Mouse (Mus musculus): Measurements from ENCODE around the gene Cfap300. TPM values are rescaled to one million over a fixed set of nuclear protein-coding genes. Genes with fewer than 3 reads are reported as not detected.

Cfap300 gene
- polyA plus RNA-seq, 1 experiment from 2014 or later = 0.88 TPM

DNA sequence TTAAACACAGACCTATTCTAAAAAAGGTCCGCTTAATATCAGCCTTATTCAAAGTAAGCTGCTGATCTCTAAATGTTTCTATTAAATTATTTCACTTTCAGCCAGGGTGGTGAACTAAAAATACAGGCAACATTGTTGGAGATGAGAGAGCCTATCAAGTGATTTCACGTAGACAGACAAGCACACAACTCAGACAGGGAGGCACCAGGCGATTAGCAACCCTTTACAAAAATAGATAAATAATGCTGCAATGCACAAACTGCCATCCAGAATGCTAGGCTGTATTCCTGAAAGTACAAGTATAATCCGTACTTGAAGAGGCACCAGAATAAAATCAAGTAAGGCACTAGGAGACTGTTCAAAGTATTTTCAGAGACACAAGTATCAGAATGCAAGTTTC, 58.3 kb downstream of the Cfap300 start:
- WGBS (ENCODE audit: insufficient replicate concordance) = 61% methylated on average over 4 of the region's 4 CpGs
- no peak overlapping the region for H3K9ac ChIP-seq
- H3K9me3 ChIP-seq (replicated peaks) = no peaks in the 10 kb centered on the region
- H3K4me3 ChIP-seq (replicated peaks) = no peak overlapping the region
- H3K36me3 ChIP-seq (replicated peaks) = no peaks in the 10 kb centered on the region
- H3K27ac ChIP-seq (replicated peaks) = no peak overlapping the region
- ATAC-seq (ENCODE audit: insufficient read depth) = no peak
- no peaks in the 10 kb centered on the region for H3K4me1 ChIP-seq (replicated peaks)
- no peaks in the 10 kb centered on the region for H3K27me3 ChIP-seq
- H3K4me2 ChIP-seq = no peak overlapping the region

DNA sequence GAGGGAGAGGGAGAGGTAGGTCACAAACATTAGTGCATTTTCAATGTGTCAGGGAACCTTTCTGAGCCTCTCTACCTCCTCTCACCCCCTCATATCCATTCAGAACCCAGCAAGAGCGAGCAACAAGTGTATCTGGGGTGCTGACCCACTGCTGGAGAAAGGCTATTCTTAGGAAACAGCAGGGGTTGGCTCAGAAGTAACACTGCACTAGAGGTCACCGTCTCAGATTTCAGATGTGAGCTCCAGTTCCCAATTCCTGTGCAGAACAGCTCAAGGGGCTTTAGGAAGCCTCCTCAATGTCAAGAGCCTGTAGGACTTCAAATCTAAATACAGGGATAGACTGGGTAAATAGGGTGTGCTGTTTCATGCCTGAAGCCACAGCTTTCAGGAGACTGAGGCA, 59.0 kb downstream of the Cfap300 start:
- H3K4me1 ChIP-seq (replicated peaks) = no peaks in the 10 kb centered on the region
- H3K36me3 ChIP-seq (replicated peaks) = no peaks in the 10 kb centered on the region
- 30% methylated on average over 2 of the region's 2 CpGs for WGBS (ENCODE audit: insufficient replicate concordance)
- no peaks in the 10 kb centered on the region for H3K27me3 ChIP-seq
- H3K4me3 ChIP-seq (replicated peaks) = no peak overlapping the region
- no peak for ATAC-seq (ENCODE audit: insufficient read depth)
- no peak overlapping the region for H3K4me2 ChIP-seq
- no peaks in the 10 kb centered on the region for H3K9me3 ChIP-seq (replicated peaks)
- no peak overlapping the region for H3K9ac ChIP-seq
- no peak overlapping the region for H3K27ac ChIP-seq (replicated peaks)

DNA sequence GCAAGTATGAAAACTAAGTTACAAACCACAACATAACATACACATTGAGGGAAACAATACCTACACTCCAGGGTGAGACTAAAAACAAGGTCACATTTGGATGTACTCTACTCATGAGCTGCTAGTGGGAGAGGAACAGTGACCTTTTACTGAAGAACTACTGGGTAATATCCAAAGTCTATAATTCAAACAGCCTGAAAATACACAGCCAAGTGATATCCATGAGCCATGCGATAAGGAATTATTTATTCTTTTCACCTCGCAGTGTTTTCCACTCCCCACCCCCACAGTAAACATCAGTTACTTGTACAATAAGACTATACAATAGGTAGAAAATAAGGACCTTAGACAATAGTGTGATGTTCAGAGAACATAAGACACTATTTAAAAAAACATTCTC, 62.5 kb downstream of the Cfap300 start:
- no peaks in the 10 kb centered on the region for H3K9me3 ChIP-seq (replicated peaks)
- H3K9ac ChIP-seq = no peak overlapping the region
- no peak overlapping the region for H3K4me2 ChIP-seq
- ATAC-seq (ENCODE audit: insufficient read depth) = no peak
- H3K4me3 ChIP-seq (replicated peaks) = no peak overlapping the region
- 54% methylated on average over 2 of the region's 2 CpGs for WGBS (ENCODE audit: insufficient replicate concordance)
- H3K4me1 ChIP-seq (replicated peaks) = no peaks in the 10 kb centered on the region
- no peaks in the 10 kb centered on the region for H3K36me3 ChIP-seq (replicated peaks)
- no peaks in the 10 kb centered on the region for H3K27me3 ChIP-seq
- H3K27ac ChIP-seq (replicated peaks) = no peak overlapping the region

DNA sequence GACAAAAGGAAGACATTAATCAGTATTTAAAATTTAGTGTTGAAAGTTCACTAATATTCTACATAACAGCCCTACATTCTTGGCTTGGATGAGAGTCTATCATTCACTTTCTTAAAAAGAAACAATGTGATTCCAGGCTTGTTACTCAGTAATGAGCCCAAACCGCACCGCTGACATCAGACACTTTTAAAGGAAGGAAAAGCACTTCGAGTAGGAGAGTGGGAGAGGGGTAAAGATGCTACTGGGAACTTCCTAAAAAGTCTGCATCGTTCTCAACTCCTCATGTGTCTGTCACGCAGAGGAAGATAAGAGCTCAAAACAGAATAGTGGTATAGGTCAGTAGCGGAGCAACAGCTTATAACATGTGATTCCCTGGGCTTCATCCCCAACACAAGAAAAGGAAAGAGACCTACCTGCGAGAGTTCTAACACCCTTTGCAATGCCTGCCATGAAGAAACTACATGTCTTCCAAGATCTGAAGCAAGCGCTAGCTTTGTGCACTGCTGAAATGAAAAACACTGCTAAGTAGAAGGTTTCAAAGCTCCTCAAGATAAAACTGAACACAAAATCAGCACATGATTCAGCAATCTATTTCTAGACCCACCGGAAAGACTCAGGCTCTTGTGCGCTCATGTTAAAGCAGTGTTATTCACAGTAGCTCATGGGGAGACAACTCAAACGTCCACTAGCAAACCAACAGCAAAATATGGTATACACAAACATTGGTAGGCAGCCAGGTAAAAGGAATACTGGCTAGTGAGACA, 63.3 kb downstream of the Cfap300 start:
- H3K4me1 ChIP-seq (replicated peaks) = no peaks in the 10 kb centered on the region
- 53% methylated on average over 11 of the region's 11 CpGs for WGBS (ENCODE audit: insufficient replicate concordance)

DNA sequence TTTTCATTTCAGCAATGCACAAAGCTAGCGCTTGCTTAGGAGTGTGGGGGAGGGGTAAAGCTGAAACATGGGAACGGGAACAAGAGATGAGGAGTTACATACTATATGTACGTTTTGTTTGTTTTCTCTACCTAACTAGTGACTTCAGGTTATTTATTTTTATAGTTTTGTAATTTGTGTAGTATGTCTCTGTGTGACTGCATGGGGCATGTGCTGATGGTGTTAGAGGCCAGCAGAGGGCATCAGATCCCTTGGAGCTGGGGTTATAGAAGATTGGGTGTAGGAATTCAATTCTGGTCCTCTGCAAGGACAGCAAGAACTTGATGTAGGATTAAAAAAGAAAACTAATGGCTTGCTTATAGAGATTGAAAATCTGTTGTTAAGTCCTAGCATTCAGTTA, 64.1 kb downstream of the Cfap300 start:
- H3K9ac ChIP-seq = no peak overlapping the region
- no peak overlapping the region for H3K4me2 ChIP-seq
- H3K4me3 ChIP-seq (replicated peaks) = no peak overlapping the region
- WGBS (ENCODE audit: insufficient replicate concordance) = 59% methylated on average over 3 of the region's 3 CpGs
- H3K27me3 ChIP-seq = no peaks in the 10 kb centered on the region
- H3K27ac ChIP-seq (replicated peaks) = no peak overlapping the region
- ATAC-seq (ENCODE audit: insufficient read depth) = no peak
- no peaks in the 10 kb centered on the region for H3K36me3 ChIP-seq (replicated peaks)
- no peaks in the 10 kb centered on the region for H3K4me1 ChIP-seq (replicated peaks)
- no peaks in the 10 kb centered on the region for H3K9me3 ChIP-seq (replicated peaks)

More for the DNA sequence above, 63.3 kb downstream of the Cfap300 start:
- no peak overlapping the region for H3K27ac ChIP-seq (replicated peaks)
- no peak for ATAC-seq (ENCODE audit: insufficient read depth)
- H3K4me2 ChIP-seq = no peak overlapping the region
- no peak overlapping the region for H3K4me3 ChIP-seq (replicated peaks)
- no peaks in the 10 kb centered on the region for H3K9me3 ChIP-seq (replicated peaks)
- no peaks in the 10 kb centered on the region for H3K27me3 ChIP-seq
- H3K9ac ChIP-seq = no peak overlapping the region
- H3K36me3 ChIP-seq (replicated peaks) = no peaks in the 10 kb centered on the region

DNA sequence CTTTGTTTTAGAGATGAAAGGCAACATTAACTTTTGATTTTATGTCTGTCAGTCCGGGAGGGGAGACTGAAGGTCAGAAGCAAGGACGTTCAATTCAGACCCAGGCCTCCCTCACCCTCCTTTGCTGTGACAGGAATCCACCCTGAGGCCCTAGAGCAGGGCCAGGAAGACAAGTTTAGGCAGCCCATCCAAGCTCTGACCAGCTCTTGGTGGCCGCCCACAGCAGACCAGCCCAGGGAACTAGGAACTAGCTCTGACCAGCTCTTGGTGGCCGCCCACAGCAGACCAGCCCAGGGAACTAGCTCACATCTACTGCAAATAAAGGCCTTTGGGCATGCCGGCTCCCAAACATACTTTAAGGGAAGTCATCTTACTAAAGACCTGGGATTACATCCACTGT, 65.0 kb downstream of the Cfap300 start:
- no peaks in the 10 kb centered on the region for H3K27me3 ChIP-seq
- no peak overlapping the region for H3K27ac ChIP-seq (replicated peaks)
- no peaks in the 10 kb centered on the region for H3K4me1 ChIP-seq (replicated peaks)
- no peaks in the 10 kb centered on the region for H3K36me3 ChIP-seq (replicated peaks)
- H3K4me2 ChIP-seq = no peak overlapping the region
- no peaks in the 10 kb centered on the region for H3K9me3 ChIP-seq (replicated peaks)
- 55% methylated on average over 5 of the region's 5 CpGs for WGBS (ENCODE audit: insufficient replicate concordance)
- no peak overlapping the region for H3K4me3 ChIP-seq (replicated peaks)
- ATAC-seq (ENCODE audit: insufficient read depth) = no peak
- no peak overlapping the region for H3K9ac ChIP-seq

DNA sequence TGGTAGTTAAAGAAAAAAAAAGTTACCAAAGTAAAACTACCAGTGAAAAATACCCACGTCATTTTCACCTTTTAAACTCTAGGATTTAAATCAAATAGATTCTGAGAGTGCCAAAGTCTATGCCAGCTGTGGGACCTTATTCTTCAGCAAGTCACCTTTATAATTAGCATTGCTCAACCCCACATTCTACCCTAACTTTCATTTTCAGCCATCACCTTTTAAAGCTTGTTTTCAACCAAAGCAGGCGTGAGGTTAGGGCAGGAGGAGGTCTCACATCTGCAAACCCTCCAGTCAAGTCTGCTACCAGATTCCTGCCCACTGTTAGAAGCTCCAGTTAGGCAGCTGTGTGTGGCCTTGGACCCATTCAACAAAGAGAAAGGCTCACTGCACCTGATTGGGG, 70.6 kb downstream of the Cfap300 start:
- no peak overlapping the region for H3K4me2 ChIP-seq
- H3K9ac ChIP-seq = no peak overlapping the region
- H3K36me3 ChIP-seq (replicated peaks) = no peaks in the 10 kb centered on the region
- no peaks in the 10 kb centered on the region for H3K4me1 ChIP-seq (replicated peaks)
- WGBS (ENCODE audit: insufficient replicate concordance) = 40% methylated on average over 2 of the region's 2 CpGs
- no peaks in the 10 kb centered on the region for H3K9me3 ChIP-seq (replicated peaks)
- no peak for ATAC-seq (ENCODE audit: insufficient read depth)
- H3K27ac ChIP-seq (replicated peaks) = no peak overlapping the region
- H3K4me3 ChIP-seq (replicated peaks) = no peak overlapping the region
- H3K27me3 ChIP-seq = no peaks in the 10 kb centered on the region

Other genes starting within 250 kb of the Cfap300 start
- 12.9 and 13.0 TPM in 2 replicates for gene Birc2, start 205.8 kb downstream of the Cfap300 start, polyA plus RNA-seq (2015; fragmentation: Nextera tagmentation; extraction: Ambion mirVana)
- gene Birc3, start 169.6 kb downstream of the Cfap300 start, polyA plus RNA-seq (2015; fragmentation: Nextera tagmentation; extraction: Ambion mirVana) = 7.0 and 7.1 TPM in 2 replicates
- 3.2 and 3.7 TPM in 2 replicates for gene Yap1, start 38.2 kb downstream of the Cfap300 start, polyA plus RNA-seq (2015; fragmentation: Nextera tagmentation; extraction: Ambion mirVana)
- gene Cep126, start 91.5 kb upstream of the Cfap300 start, polyA plus RNA-seq (2015; fragmentation: Nextera tagmentation; extraction: Ambion mirVana) = 0.06 TPM in 2 replicates